Mouse (Mus musculus): ENCODE data around the gene Gm20532. TPM values are rescaled to one million over a fixed set of nuclear protein-coding genes. Genes with fewer than 3 reads are reported as not detected.

Gene Gm20532
- polyA plus RNA-seq (2014; fragmentation: Nextera tagmentation; extraction: Ambion mirVana), result not detected in 2 replicates

DNA sequence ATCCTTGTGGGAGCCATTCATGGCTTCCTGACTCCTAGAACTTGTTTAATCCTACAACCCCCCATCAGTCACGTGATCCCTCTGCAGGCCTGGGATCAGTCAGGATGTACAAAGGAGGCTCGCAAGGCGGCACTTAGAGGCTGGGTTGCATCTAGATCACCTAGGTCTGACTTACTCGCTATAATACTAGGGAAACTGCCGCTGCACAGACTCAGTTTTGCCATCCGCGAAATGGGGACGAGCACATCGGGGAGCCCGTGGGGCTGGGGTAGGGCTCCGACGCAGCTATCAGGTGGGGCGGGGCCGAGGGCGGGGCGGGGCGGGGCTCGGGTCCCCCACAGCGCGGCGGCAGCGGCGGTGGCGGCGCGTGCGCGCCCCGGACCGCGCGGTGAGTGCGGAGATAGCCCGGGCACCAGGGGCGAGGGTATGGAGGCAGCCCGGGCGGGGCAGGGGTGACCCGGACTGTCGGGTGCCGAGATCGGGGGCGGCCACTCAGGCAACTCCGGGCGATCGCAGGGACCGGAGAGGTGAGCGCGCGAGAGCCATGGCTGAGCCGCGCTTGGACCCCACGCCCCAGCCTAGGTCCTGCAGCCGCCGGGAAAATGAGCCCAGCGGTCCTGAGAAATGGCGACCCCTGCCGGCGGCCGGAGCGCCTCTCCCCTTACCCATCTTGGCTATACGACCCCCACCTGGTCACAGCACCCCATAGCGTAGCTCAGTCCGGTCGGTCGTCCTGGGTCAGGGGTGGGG lies at the start of gene Gm20532:
Gene Gm20532 (plus strand): TSS at position 346 of the 750 bp plus-strand sequence.
- whole genome bisulfite sequencing, result 1% methylated on average over 63 of the region's 65 CpGs
- Histone ChIP-seq H3K27me3 (ENCODE audit: control insufficient read depth, insufficient read depth, low read length) (no peaks in the 10 kb centered on the region), H3K9ac (ENCODE audit: low read length) (peak within 1 kb of the TSS; percentile 81), H3K4me3 (ENCODE audit: control insufficient read depth in 1 of 2, insufficient read depth in 1 of 2, low read depth in 1 of 2, low read length in 2 of 2) (peak within 1 kb of the TSS; percentile 59 to 64), H3K27ac (replicated peaks in 1 of 2; ENCODE audit: control insufficient read depth in 1 of 2, insufficient read depth in 1 of 2, low read depth in 2 of 2, low read length in 2 of 2) (peak within 1 kb of the TSS; percentile 76 to 78), H3K4me1 (ENCODE audit: control insufficient read depth in 2 of 2, insufficient read depth in 2 of 2, low read length in 2 of 2) (peaks cover 14 to 21% of the 10 kb centered on the region in 2 experiments; a peak in 3 of 4 replicates), H3K9me3 (ENCODE audit: control insufficient read depth, low read length) (no peaks in the 10 kb centered on the region), H3K36me3 (ENCODE audit: control insufficient read depth, insufficient read depth, low read length) (peaks cover 14% of the 10 kb centered on the region), H3K4me2 (ENCODE audit: low read length) (peak within 1 kb of the TSS; percentile 78)
- ATAC-seq (ENCODE audit: insufficient number of reproducible peaks, insufficient read depth, low FRiP score, low read depth), result peak; percentile 32

DNA sequence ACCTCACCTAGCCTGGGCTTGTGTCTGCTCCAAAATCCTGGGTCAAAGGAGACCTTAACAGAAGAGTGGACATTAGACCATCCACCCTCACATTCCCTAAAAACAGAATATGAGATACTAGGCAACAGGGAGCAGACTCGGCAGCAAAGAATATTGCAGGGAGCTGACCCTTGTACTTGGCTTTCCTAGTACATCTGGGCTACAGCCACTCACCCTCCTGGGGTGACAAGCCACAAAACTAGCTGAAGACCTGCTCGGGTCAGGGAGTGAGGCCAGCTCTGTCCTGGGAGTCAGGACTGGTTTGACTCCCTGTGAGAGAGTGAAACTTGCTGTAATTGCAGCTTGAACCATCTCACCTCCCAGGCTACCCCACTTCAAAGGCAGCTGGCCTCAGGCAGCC lies 46.9 kb upstream of the Gm20532 start:
- no peak overlapping the region for H3K9ac ChIP-seq (ENCODE audit: low read length)
- H3K27me3 ChIP-seq (ENCODE audit: control insufficient read depth, insufficient read depth, low read length), result no peaks in the 10 kb centered on the region
- 52% methylated on average over 2 of the region's 2 CpGs for WGBS
- no peaks in the 10 kb centered on the region for H3K9me3 ChIP-seq (ENCODE audit: control insufficient read depth, low read length)
- H3K4me3 ChIP-seq (ENCODE audit: control insufficient read depth in 1 of 2, insufficient read depth in 1 of 2, low read depth in 1 of 2, low read length in 2 of 2), result no peak overlapping the region
- no peak overlapping the region for H3K27ac ChIP-seq (replicated peaks in 1 of 2; ENCODE audit: control insufficient read depth in 1 of 2, insufficient read depth in 1 of 2, low read depth in 2 of 2, low read length in 2 of 2)
- H3K4me1 ChIP-seq (ENCODE audit: control insufficient read depth in 2 of 2, insufficient read depth in 2 of 2, low read length in 2 of 2), result peaks cover 21 to 24% of the 10 kb centered on the region in 2 experiments
- ATAC-seq (ENCODE audit: insufficient number of reproducible peaks, insufficient read depth, low FRiP score, low read depth), result no peak
- H3K4me2 ChIP-seq (ENCODE audit: low read length), result no peak overlapping the region
- H3K36me3 ChIP-seq (ENCODE audit: control insufficient read depth, insufficient read depth, low read length), result no peaks in the 10 kb centered on the region

DNA sequence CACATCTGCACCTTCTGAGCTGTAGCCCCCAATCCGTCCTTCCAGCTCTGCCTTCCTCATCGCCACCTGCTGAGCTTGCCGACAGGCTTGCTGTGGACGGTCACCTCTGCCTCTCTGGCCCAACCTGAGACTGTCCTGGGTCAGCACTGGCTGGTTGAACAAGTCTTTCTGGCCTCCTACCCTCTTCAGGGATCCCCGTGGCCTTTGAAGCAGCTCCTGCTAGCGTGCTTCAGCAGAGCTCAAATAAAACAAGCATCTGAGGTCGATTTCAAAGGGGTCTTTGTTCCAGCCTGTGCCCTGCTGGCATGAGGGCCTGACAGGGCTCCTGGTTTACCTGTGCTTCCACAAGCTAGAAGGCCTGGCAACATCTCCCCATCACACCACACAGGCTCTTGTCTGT lies 45.7 kb upstream of the Gm20532 start:
- WGBS, result 54% methylated on average over 7 of the region's 7 CpGs
- H3K36me3 ChIP-seq (ENCODE audit: control insufficient read depth, insufficient read depth, low read length), result no peaks in the 10 kb centered on the region

GRCm38 (mm10) chr2:26541258-26541910 lies 45.1 kb upstream of the Gm20532 start:
- Histone ChIP-seq H3K27ac (replicated peaks in 1 of 2; ENCODE audit: control insufficient read depth in 1 of 2, insufficient read depth in 1 of 2, low read depth in 2 of 2, low read length in 2 of 2) (no peak overlapping the region), H3K9ac (ENCODE audit: low read length) (no peak overlapping the region)

More for the DNA sequence above, 45.7 kb upstream of the Gm20532 start:
- Histone ChIP-seq H3K4me3 (ENCODE audit: control insufficient read depth in 1 of 2, insufficient read depth in 1 of 2, low read depth in 1 of 2, low read length in 2 of 2) (no peak overlapping the region), H3K27ac (replicated peaks in 1 of 2; ENCODE audit: control insufficient read depth in 1 of 2, insufficient read depth in 1 of 2, low read depth in 2 of 2, low read length in 2 of 2) (no peak overlapping the region), H3K4me2 (ENCODE audit: low read length) (no peak overlapping the region), H3K27me3 (ENCODE audit: control insufficient read depth, insufficient read depth, low read length) (no peaks in the 10 kb centered on the region), H3K9ac (ENCODE audit: low read length) (no peak overlapping the region), H3K4me1 (ENCODE audit: control insufficient read depth in 2 of 2, insufficient read depth in 2 of 2, low read length in 2 of 2) (peaks cover 25% of the 10 kb centered on the region in 2 experiments), H3K9me3 (ENCODE audit: control insufficient read depth, low read length) (no peaks in the 10 kb centered on the region)
- ATAC-seq (ENCODE audit: insufficient number of reproducible peaks, insufficient read depth, low FRiP score, low read depth), result no peak

DNA sequence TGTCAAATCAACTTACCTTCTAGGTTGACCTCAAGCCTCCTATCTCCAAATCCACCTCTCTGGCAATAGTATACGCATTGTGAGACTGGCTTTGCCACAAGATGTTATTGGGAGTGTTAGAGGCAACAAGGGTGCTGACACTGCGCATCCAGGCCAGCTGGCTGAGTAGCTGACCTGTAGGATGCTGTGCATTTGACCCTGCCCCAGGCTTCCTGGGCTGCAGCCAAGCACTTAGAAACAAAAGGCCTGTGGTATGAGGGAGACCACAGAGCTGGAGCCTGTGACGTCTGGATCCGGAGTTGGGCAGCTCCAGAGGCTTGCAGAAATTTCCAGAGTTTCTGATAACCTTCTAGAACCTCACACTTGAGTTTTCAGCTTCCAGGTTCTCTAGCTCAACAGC lies 43.3 kb upstream of the Gm20532 start:
- no peak overlapping the region for H3K4me3 ChIP-seq (ENCODE audit: control insufficient read depth in 1 of 2, insufficient read depth in 1 of 2, low read depth in 1 of 2, low read length in 2 of 2)
- H3K9ac ChIP-seq (ENCODE audit: low read length), result no peak overlapping the region
- no peak overlapping the region for H3K4me2 ChIP-seq (ENCODE audit: low read length)
- no peaks in the 10 kb centered on the region for H3K27me3 ChIP-seq (ENCODE audit: control insufficient read depth, insufficient read depth, low read length)
- peaks cover 28 to 32% of the 10 kb centered on the region in 2 experiments for H3K4me1 ChIP-seq (ENCODE audit: control insufficient read depth in 2 of 2, insufficient read depth in 2 of 2, low read length in 2 of 2)
- H3K27ac ChIP-seq (replicated peaks in 1 of 2; ENCODE audit: control insufficient read depth in 1 of 2, insufficient read depth in 1 of 2, low read depth in 2 of 2, low read length in 2 of 2), result peak overlapping the region; percentile 15 to 54; a peak in 3 of 4 replicates
- H3K9me3 ChIP-seq (ENCODE audit: control insufficient read depth, low read length), result no peaks in the 10 kb centered on the region
- no peaks in the 10 kb centered on the region for H3K36me3 ChIP-seq (ENCODE audit: control insufficient read depth, insufficient read depth, low read length)
- 44% methylated on average over 4 of the region's 4 CpGs for WGBS
- no peak for ATAC-seq (ENCODE audit: insufficient number of reproducible peaks, insufficient read depth, low FRiP score, low read depth)

More at GRCm38 (mm10) chr2:26541258-26541910, 45.1 kb upstream of the Gm20532 start:
- no peak for ATAC-seq (ENCODE audit: insufficient number of reproducible peaks, insufficient read depth, low FRiP score, low read depth)
- Histone ChIP-seq H3K27me3 (ENCODE audit: control insufficient read depth, insufficient read depth, low read length) (no peaks in the 10 kb centered on the region), H3K4me2 (ENCODE audit: low read length) (no peak overlapping the region), H3K4me1 (ENCODE audit: control insufficient read depth in 2 of 2, insufficient read depth in 2 of 2, low read length in 2 of 2) (peaks cover 25% of the 10 kb centered on the region in 2 experiments), H3K4me3 (ENCODE audit: control insufficient read depth in 1 of 2, insufficient read depth in 1 of 2, low read depth in 1 of 2, low read length in 2 of 2) (no peak overlapping the region), H3K9me3 (ENCODE audit: control insufficient read depth, low read length) (no peaks in the 10 kb centered on the region), H3K36me3 (ENCODE audit: control insufficient read depth, insufficient read depth, low read length) (no peaks in the 10 kb centered on the region)
- 47% methylated on average over 9 of the region's 9 CpGs for WGBS

DNA sequence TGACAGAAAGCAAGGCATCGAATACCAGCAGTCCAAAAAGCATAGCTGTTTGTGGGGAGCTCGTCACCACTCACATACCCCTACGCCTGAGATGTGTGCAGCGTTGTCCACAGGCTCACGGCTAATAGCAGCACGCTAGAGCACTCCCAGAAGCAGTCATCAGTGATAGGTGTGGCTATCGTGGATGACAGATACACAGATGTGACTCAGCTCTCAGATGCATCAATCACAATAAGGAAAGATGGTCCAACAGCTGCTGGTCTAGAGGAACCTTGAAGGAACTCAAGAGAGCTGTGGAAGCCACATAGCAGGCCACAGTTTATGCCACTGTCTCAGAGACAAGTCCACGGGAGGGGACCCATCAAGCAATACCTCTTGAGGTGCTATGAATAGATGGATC lies 42.7 kb upstream of the Gm20532 start:
- no peak overlapping the region for H3K4me3 ChIP-seq (ENCODE audit: control insufficient read depth in 1 of 2, insufficient read depth in 1 of 2, low read depth in 1 of 2, low read length in 2 of 2)
- ATAC-seq (ENCODE audit: insufficient number of reproducible peaks, insufficient read depth, low FRiP score, low read depth), result no peak
- peaks cover 28 to 32% of the 10 kb centered on the region in 2 experiments for H3K4me1 ChIP-seq (ENCODE audit: control insufficient read depth in 2 of 2, insufficient read depth in 2 of 2, low read length in 2 of 2)
- no peaks in the 10 kb centered on the region for H3K9me3 ChIP-seq (ENCODE audit: control insufficient read depth, low read length)
- H3K9ac ChIP-seq (ENCODE audit: low read length), result no peak overlapping the region
- no peak overlapping the region for H3K4me2 ChIP-seq (ENCODE audit: low read length)
- WGBS, result 51% methylated on average over 8 of the region's 8 CpGs
- no peaks in the 10 kb centered on the region for H3K36me3 ChIP-seq (ENCODE audit: control insufficient read depth, insufficient read depth, low read length)
- peak overlapping the region; percentile 54 to 69; a peak in 3 of 4 replicates for H3K27ac ChIP-seq (replicated peaks in 1 of 2; ENCODE audit: control insufficient read depth in 1 of 2, insufficient read depth in 1 of 2, low read depth in 2 of 2, low read length in 2 of 2)
- no peaks in the 10 kb centered on the region for H3K27me3 ChIP-seq (ENCODE audit: control insufficient read depth, insufficient read depth, low read length)

- H3K4me2 ChIP-seq (ENCODE audit: low read length), result no peak overlapping the region
- H3K4me1 ChIP-seq (ENCODE audit: control insufficient read depth in 2 of 2, insufficient read depth in 2 of 2, low read length in 2 of 2), result peaks cover 28 to 32% of the 10 kb centered on the region in 2 experiments
- ATAC-seq (ENCODE audit: insufficient number of reproducible peaks, insufficient read depth, low FRiP score, low read depth), result peak; percentile 68
- no peak overlapping the region; the same call in 1 of the 2 replicates for H3K9ac ChIP-seq (ENCODE audit: low read length)
- H3K27ac ChIP-seq (replicated peaks in 1 of 2; ENCODE audit: control insufficient read depth in 1 of 2, insufficient read depth in 1 of 2, low read depth in 2 of 2, low read length in 2 of 2), result peak overlapping the region; percentile 54 to 69
- no peaks in the 10 kb centered on the region for H3K36me3 ChIP-seq (ENCODE audit: control insufficient read depth, insufficient read depth, low read length)
- no peak overlapping the region for H3K4me3 ChIP-seq (ENCODE audit: control insufficient read depth in 1 of 2, insufficient read depth in 1 of 2, low read depth in 1 of 2, low read length in 2 of 2)
- no peaks in the 10 kb centered on the region for H3K9me3 ChIP-seq (ENCODE audit: control insufficient read depth, low read length)
- 18% methylated on average over 3 of the region's 3 CpGs for WGBS
- no peaks in the 10 kb centered on the region for H3K27me3 ChIP-seq (ENCODE audit: control insufficient read depth, insufficient read depth, low read length)
Measured at GRCm38 (mm10) chr2:26544265-26544664, 42.2 kb upstream of the Gm20532 start.

Measured in heart, embryonic 14.5 days (tissue).